In the genomic region with DNA sequence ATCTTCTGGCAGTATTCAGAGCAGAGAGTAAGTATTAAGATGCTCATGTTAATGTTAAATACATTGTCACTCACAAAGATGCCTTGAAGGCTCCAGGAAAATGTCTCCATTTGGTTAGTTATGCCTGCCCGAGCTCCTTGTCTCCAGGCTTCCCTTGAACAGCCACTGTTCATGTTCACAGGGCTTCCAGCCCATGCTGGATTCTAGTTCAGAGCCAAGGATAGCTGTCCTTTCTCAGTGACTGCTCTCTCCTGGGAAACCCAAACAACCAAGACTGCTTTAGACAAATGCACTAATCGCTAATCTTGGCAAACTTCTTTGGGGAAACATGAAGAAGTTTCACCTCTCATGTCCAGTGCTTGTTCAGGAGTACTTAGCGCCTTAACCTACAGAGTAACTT, we compare ENCODE assay signal across 24 mouse cellular contexts.
"Had no signal": no experiment of that assay in that cellular context is flagged by ENCODE, and none has a peak within 500 bp of the region (broad histone marks: within the 10 kb centered on the region; RNA-seq: fewer than 3 reads in every experiment).

No protein-coding gene starts in this region.

- H3K27me3 ChIP-seq: intestine, embryonic 15.5 days; limb, embryonic 13.5 days; liver, embryonic 13.5 days had no signal

- DNase-seq: gastrocnemius, adult 2 months; gastrocnemius, postnatal 10 days; gastrocnemius, postnatal 25 days; heart, adult 2 months; heart, postnatal 10 days; heart, postnatal 4 days; kidney, adult 18-20 months; kidney, adult 8-10 months; kidney, postnatal 10 days; kidney, postnatal 25 days; kidney, postnatal 4 days; liver; liver, embryonic 13.5 days had no signal

- H3K9ac ChIP-seq: hindbrain, embryonic 14.5 days; intestine, embryonic 15.5 days; limb, embryonic 13.5 days; liver, embryonic 13.5 days had no signal

- H3K4me2 ChIP-seq: heart, embryonic 11.5 days; hindbrain, embryonic 14.5 days; intestine, embryonic 15.5 days; limb, embryonic 13.5 days; liver, embryonic 11.5 days; liver, embryonic 13.5 days had no signal

- H3K4me1 ChIP-seq: hindbrain, embryonic 10.5 days; intestine, embryonic 15.5 days; limb, embryonic 13.5 days; liver, embryonic 13.5 days had no signal

- ATAC-seq: forebrain, embryonic 16.5 days; inflammation-experienced regulatory T-cells, adult 6 months; intestine, embryonic 15.5 days; intestine, postnatal 0 days had no signal

- H3K9me3 ChIP-seq: hindbrain, embryonic 10.5 days; intestine, embryonic 15.5 days; limb, embryonic 13.5 days; liver, embryonic 13.5 days had no signal

- H3K27ac ChIP-seq: gastrocnemius, adult 2 months; heart, adult 2 months; hindbrain, embryonic 10.5 days; hindbrain, embryonic 14.5 days; intestine, embryonic 15.5 days; layer of hippocampus, adult 2 months; left cerebral cortex, adult 2 months; limb, embryonic 13.5 days; liver, embryonic 13.5 days had no signal

- H3K4me3 ChIP-seq: gastrocnemius, adult 2 months; heart, adult 2 months; hindbrain, embryonic 10.5 days; intestine, embryonic 15.5 days; layer of hippocampus, adult 2 months; left cerebral cortex, adult 2 months; limb, embryonic 13.5 days; liver, embryonic 13.5 days had no signal
